Mouse (Mus musculus) MEL (cell line): ENCODE data around the gene Egf. TPM values are rescaled to one million over a fixed set of nuclear protein-coding genes. Genes with fewer than 3 reads are reported as not detected.

Source experiments
- DNase-seq: peaks from one replicate; pipeline ENCODE4 v3.0.0; 2011; ENCODE audit warnings: low read depth, low spot score
- H3K27ac ChIP-seq: 2 replicates; pipeline ENCODE4 v1.5.1; 2012; ENCODE audit warnings: low read depth, mild to moderate bottlenecking, control low read depth, low read length, moderate library complexity; ENCODE audit not compliant: control insufficient read depth
- H3K27me3 ChIP-seq, 2 experiments: fragments of 150-350 bp in 1 of 2; sonication (generic) in 1 of 2; 2 replicates each; pipeline ENCODE4 v1.6.1; 2012; ENCODE audit warnings: low read length in 2 of 2, mild to moderate bottlenecking in 2 of 2, improper control_type of control experiment in 1 of 2, moderate library complexity in 1 of 2; ENCODE audit not compliant: insufficient read depth in 2 of 2, control insufficient read depth in 1 of 2
- H3K36me3 ChIP-seq, 2 experiments: 2 replicates each; pipeline ENCODE4 v1.6.1; 2012 to 2014; ENCODE audit warnings: low read length in 2 of 2, improper control_type of control experiment in 1 of 2, inconsistent platforms in 1 of 2, mild to moderate bottlenecking in 1 of 2; ENCODE audit not compliant: insufficient read depth in 2 of 2, control insufficient read depth in 1 of 2
- H3K4me1 ChIP-seq, 2 experiments: fragments of 150-350 bp in 1 of 2; sonication (generic) in 1 of 2; 2 replicates each; pipeline ENCODE4 v1.6.1; 2012; ENCODE audit warnings: low read length in 2 of 2, improper control_type of control experiment in 1 of 2, mild to moderate bottlenecking in 1 of 2; ENCODE audit not compliant: insufficient read depth in 2 of 2, control insufficient read depth in 1 of 2
- H3K4me3 ChIP-seq, 2 experiments: fragments of 150-350 bp in 1 of 2; sonication (generic) in 1 of 2; 2 replicates each; pipeline ENCODE4 v1.5.1; 2012; ENCODE audit warnings: low read depth in 2 of 2, low read length in 2 of 2, mild to moderate bottlenecking in 2 of 2, moderate library complexity in 2 of 2, control low read depth in 1 of 2, improper control_type of control experiment in 1 of 2; ENCODE audit not compliant: control insufficient read depth in 1 of 2, insufficient read depth in 1 of 2
- H3K79me2 ChIP-seq: 2 replicates; pipeline ENCODE4 v1.6.1; 2012; ENCODE audit warnings: mild to moderate bottlenecking, low read length, moderate library complexity; ENCODE audit not compliant: control insufficient read depth, poor library complexity, insufficient read depth
- H3K9ac ChIP-seq: 2 replicates; pipeline ENCODE4 v1.6.1; 2012; ENCODE audit warnings: low read depth, mild to moderate bottlenecking, control low read depth, low read length, moderate library complexity; ENCODE audit not compliant: control insufficient read depth, poor library complexity, severe bottlenecking
- H3K9me3 ChIP-seq: fragments of 150-350 bp; sonication (generic); replicated peaks from 2 replicates; pipeline ENCODE4 v1.6.1; 2012; ENCODE audit warnings: mild to moderate bottlenecking, low read length, improper control_type of control experiment, moderate library complexity; ENCODE audit not compliant: insufficient read depth
- BHLHE40 ChIP-seq: IDR thresholded peaks from 2 replicates; pipeline ENCODE4 v1.6.1; 2012; ENCODE audit warnings: low read depth, mild to moderate bottlenecking, inconsistent platforms, low read length, improper control_type of control experiment, borderline replicate concordance
- CHD1 ChIP-seq: IDR thresholded peaks from 2 replicates; pipeline ENCODE4 v1.6.1; 2012; ENCODE audit warnings: low read depth, mild to moderate bottlenecking, inconsistent platforms, low read length, improper control_type of control experiment
- CTCF ChIP-seq, 3 experiments: IDR thresholded peaks in 2 of 3; conservative IDR thresholded peaks in 1 of 3; 2 replicates each; pipeline ENCODE4 v1.5.1; 2011 to 2012; ENCODE audit warnings: low read length in 3 of 3, low read depth in 2 of 3, mild to moderate bottlenecking in 2 of 3, improper control_type of control experiment in 1 of 3, inconsistent platforms in 1 of 3, mixed read lengths in 1 of 3, moderate library complexity in 1 of 3; ENCODE audit not compliant: control insufficient read depth in 1 of 3, insufficient read depth in 1 of 3, poor library complexity in 1 of 3, severe bottlenecking in 1 of 3
- E2F4 ChIP-seq: IDR thresholded peaks from 2 replicates; pipeline ENCODE4 v1.6.1; 2011; ENCODE audit warnings: low read depth, low read length, improper control_type of control experiment, borderline replicate concordance
- ELF1 ChIP-seq: IDR thresholded peaks from 2 replicates; pipeline ENCODE4 v1.6.1; 2014; ENCODE audit warnings: low read depth, mild to moderate bottlenecking, inconsistent platforms, low read length, improper control_type of control experiment, moderate library complexity
- ETS1 ChIP-seq: IDR thresholded peaks from 2 replicates; pipeline ENCODE4 v1.6.1; 2012; ENCODE audit warnings: low read depth, mild to moderate bottlenecking, inconsistent platforms, low read length, improper control_type of control experiment, moderate library complexity
- GATA1 ChIP-seq: IDR thresholded peaks from 2 replicates; pipeline ENCODE4 v1.6.1; 2011; ENCODE audit warnings: low read depth, low read length, improper control_type of control experiment
- JUND ChIP-seq: IDR thresholded peaks from 2 replicates; pipeline ENCODE4 v1.6.1; 2011; ENCODE audit warnings: low read depth, mild to moderate bottlenecking, improper control_type of control experiment, low read length
- KAT2A ChIP-seq: conservative IDR thresholded peaks from 2 replicates; pipeline ENCODE4 v1.6.1; 2012; ENCODE audit warnings: low read depth, low read length, improper control_type of control experiment, inconsistent platforms
- MAX ChIP-seq: IDR thresholded peaks from 2 replicates; pipeline ENCODE4 v1.6.1; 2011; ENCODE audit warnings: low read length, improper control_type of control experiment
- MEF2A ChIP-seq: IDR thresholded peaks from 2 replicates; pipeline ENCODE4 v1.6.1; 2014; ENCODE audit warnings: low read depth, mild to moderate bottlenecking, inconsistent platforms, low read length, improper control_type of control experiment; ENCODE audit not compliant: poor library complexity, insufficient replicate concordance, severe bottlenecking; ENCODE audit errors: extremely low read depth
- MYB ChIP-seq: IDR thresholded peaks from 2 replicates; pipeline ENCODE4 v1.6.1; 2011; ENCODE audit warnings: mild to moderate bottlenecking, low read depth, low read length, improper control_type of control experiment
- MYC ChIP-seq: IDR thresholded peaks from 2 replicates; pipeline ENCODE4 v1.6.1; 2011; ENCODE audit warnings: low read depth, mild to moderate bottlenecking, low read length, improper control_type of control experiment, moderate library complexity
- NELFE ChIP-seq: IDR thresholded peaks from 2 replicates; pipeline ENCODE4 v1.6.1; 2011; ENCODE audit warnings: low read depth, low read length, improper control_type of control experiment
- RAD21 ChIP-seq: IDR thresholded peaks from 2 replicates; pipeline ENCODE4 v1.6.1; 2011; ENCODE audit warnings: mild to moderate bottlenecking, low read depth, low read length, improper control_type of control experiment
- RCOR1 ChIP-seq: IDR thresholded peaks from 2 replicates; pipeline ENCODE4 v1.6.1; 2012; ENCODE audit warnings: low read depth, mild to moderate bottlenecking, inconsistent platforms, low read length, improper control_type of control experiment
- SIN3A ChIP-seq: IDR thresholded peaks from 2 replicates; pipeline ENCODE4 v1.6.1; 2012; ENCODE audit warnings: low read length, improper control_type of control experiment, inconsistent platforms
- SMC3 ChIP-seq: IDR thresholded peaks from 2 replicates; pipeline ENCODE4 v1.6.1; 2011; ENCODE audit warnings: low read depth, low read length, improper control_type of control experiment
- TAL1 ChIP-seq: IDR thresholded peaks from 2 replicates; pipeline ENCODE4 v1.6.1; 2012; ENCODE audit warnings: mild to moderate bottlenecking, inconsistent platforms, low read length, moderate library complexity, mixed read lengths
- TBP ChIP-seq: IDR thresholded peaks from 2 replicates; pipeline ENCODE4 v1.8.0; 2011; ENCODE audit warnings: low read depth, low read length, improper control_type of control experiment
- TCF12 ChIP-seq: IDR thresholded peaks from 2 replicates; pipeline ENCODE4 v1.6.1; 2014; ENCODE audit warnings: low read depth, mild to moderate bottlenecking, inconsistent platforms, low read length, improper control_type of control experiment, moderate library complexity
- UBTF ChIP-seq: IDR thresholded peaks from 2 replicates; pipeline ENCODE4 v1.6.1; 2012; ENCODE audit warnings: low read depth, mild to moderate bottlenecking, inconsistent platforms, low read length, improper control_type of control experiment, moderate library complexity, borderline replicate concordance; ENCODE audit not compliant: insufficient read depth
- USF1 ChIP-seq: IDR thresholded peaks from 2 replicates; pipeline ENCODE4 v1.6.1; 2014; ENCODE audit warnings: low read depth, mild to moderate bottlenecking, inconsistent platforms, low read length, improper control_type of control experiment, moderate library complexity
- ZC3H11A ChIP-seq: IDR thresholded peaks from 2 replicates; pipeline ENCODE4 v1.6.1; 2012; ENCODE audit warnings: low read depth, mild to moderate bottlenecking, inconsistent platforms, low read length, improper control_type of control experiment
- ZMIZ1 ChIP-seq: IDR thresholded peaks from 2 replicates; pipeline ENCODE4 v1.6.1; 2012; ENCODE audit warnings: low read depth, mild to moderate bottlenecking, inconsistent platforms, low read length, improper control_type of control experiment, moderate library complexity
- polyA plus RNA-seq, 2 experiments: library from polyadenylated mRNA; stranded (reverse) in 1 of 2; unstranded in 1 of 2; fragments of >175 nt in 1 of 2; fragments of >200 nt in 1 of 2; gene quantifications; 2 replicates each; pipeline versions ENCODE4 v1.2.1 to v1.2.4; 2012; ENCODE audit warnings: low replicate concordance in 2 of 2, low read depth in 1 of 2; ENCODE audit not compliant: insufficient read length in 2 of 2, insufficient read depth in 1 of 2, missing spikeins in 1 of 2
- total RNA-seq: library from RNA; depleted of rRNA; stranded (reverse); fragments of 300-350 nt; gene quantifications from 2 replicates; pipeline ENCODE4 v1.2.3, GENCODE M21; 2012

The Egf gene
- total and polyA plus RNA-seq, 3 experiments = 1.5 to 3.1 TPM; not detected in 1

DNA sequence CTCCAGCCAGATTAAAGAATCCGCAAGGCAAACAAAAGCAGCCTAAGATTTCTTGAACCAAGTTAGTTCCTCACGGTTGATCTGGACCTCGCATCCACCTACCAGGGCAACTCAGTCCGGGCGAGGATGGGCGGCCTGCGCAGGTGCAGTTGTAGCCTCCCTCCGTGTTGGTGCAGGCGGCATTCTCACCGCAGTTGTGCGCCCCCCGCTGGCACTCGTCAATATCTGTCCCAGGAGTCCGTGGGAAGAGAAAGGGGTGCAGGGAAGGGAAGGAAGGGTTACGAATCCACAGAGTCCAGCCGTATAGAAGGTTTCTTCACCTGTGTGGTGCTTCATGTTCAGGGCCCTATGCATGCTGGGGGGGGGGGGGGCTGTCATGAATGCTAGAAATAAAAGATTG, 62.3 kb downstream of the Egf start:
- Histone ChIP-seq H3K79me2 (no peaks in the 10 kb centered on the region), H3K27me3 (no peaks in the 10 kb centered on the region), H3K9ac (no peak overlapping the region), H3K36me3 (no peaks in the 10 kb centered on the region), H3K27ac (no peak overlapping the region), H3K4me3 (no peak overlapping the region), H3K4me1 (no peaks in the 10 kb centered on the region), H3K9me3 (no peaks in the 10 kb centered on the region)
- DNase-seq = no peak
- TF ChIP-seq CTCF (IDR thresholded peaks at IDR 0.05 in 2 of 3, conservative IDR thresholded peaks at IDR 0.05 in 1 of 3; ENCODE audit: control insufficient read depth in 1 of 3, insufficient read depth in 1 of 3, low read depth in 2 of 3, low read length in 3 of 3, poor library complexity in 1 of 3, severe bottlenecking in 1 of 3) (peak in 2 of 3 experiments; percentile 20 to 47; a peak in 3 of 6 replicates), SIN3A (no peak)

DNA sequence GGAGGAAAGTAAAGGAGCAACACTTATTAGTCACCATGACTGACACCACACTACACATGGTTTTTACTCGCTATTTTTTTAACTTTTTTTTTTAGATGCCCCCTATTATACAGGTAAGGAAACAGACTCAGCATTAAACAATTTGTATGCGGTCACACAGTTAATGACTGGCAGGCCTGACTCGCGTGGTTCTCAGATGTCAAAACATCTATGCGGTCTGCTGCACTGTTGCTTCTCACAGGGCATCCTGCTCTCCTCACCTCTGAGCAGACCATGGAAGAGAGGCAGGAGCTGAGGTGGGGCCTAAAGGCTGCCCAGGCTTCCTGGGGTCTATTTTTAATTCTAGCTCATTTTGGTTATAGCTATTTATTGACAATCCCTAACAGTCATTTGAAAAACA, 67.7 kb downstream of the Egf start:
- Histone ChIP-seq H3K27me3 (no peaks in the 10 kb centered on the region), H3K9me3 (no peaks in the 10 kb centered on the region), H3K36me3 (peaks cover 0 to 5% of the 10 kb centered on the region in 2 experiments; a peak in 2 of 4 replicates), H3K4me1 (peaks cover 3 to 8% of the 10 kb centered on the region in 2 experiments; a peak in 1 of 4 replicates), H3K27ac (no peak overlapping the region), H3K9ac (no peak overlapping the region), H3K4me3 (no peak overlapping the region), H3K79me2 (no peaks in the 10 kb centered on the region)
- DNase-seq = no peak
- TF ChIP-seq BHLHE40 = no peak
- TF ChIP-seq MEF2A = no peak
- no peak for TF ChIP-seq KAT2A
- no peak for TF ChIP-seq RAD21
- TF ChIP-seq MAX = no peak
- no peak for TF ChIP-seq SMC3
- no peak for TF ChIP-seq ETS1
- no peak for TF ChIP-seq MYB
- no peak for TF ChIP-seq ZMIZ1
- no peak for TF ChIP-seq UBTF
- no peak for TF ChIP-seq GATA1
- TF ChIP-seq TCF12 = no peak

DNA sequence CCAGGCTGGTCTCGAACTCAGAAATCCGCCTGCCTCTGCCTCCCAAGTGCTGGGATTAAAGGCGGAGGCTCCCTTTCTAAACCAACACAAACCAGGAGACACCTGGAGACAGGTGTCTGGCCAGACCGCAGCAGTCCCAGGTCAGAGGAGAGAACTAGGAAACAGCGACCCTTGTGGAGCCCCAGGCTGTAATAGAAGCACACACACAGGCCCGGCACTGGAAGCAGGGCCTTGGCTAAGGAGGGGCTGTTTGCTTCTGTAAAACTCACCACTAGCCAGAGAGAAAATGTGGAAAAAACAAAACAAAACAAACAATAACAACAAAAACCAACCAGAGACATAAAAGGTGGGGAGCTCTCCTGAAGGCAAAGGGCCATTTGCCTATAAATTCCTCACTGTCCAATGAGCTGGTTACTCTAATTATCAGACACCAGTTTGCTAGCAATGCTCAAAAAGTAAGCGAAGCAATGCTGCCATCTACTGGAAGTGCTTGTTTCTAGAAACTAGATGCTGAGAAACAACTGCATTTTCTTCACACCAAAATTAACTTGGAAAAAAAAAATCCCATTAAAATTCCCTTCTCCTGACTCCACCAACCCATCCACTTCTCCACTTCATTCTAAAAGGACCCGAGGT, 68.3 kb downstream of the Egf start:
- peaks cover 3 to 14% of the 10 kb centered on the region in 2 experiments; a peak in 3 of 4 replicates for H3K4me1 ChIP-seq
- H3K27me3 ChIP-seq = no peaks in the 10 kb centered on the region
- no peak overlapping the region for H3K27ac ChIP-seq
- H3K36me3 ChIP-seq = peaks cover 0 to 9% of the 10 kb centered on the region in 2 experiments; a peak in 2 of 4 replicates
- no peak overlapping the region for H3K4me3 ChIP-seq
- H3K9me3 ChIP-seq = no peaks in the 10 kb centered on the region
- DNase-seq = peak; percentile 79
- no peak overlapping the region for H3K9ac ChIP-seq
- no peaks in the 10 kb centered on the region for H3K79me2 ChIP-seq
- no peak for TF ChIP-seq E2F4
- TF ChIP-seq ELF1 = no peak
- no peak for TF ChIP-seq MYC
- TF ChIP-seq TBP = no peak
- no peak for TF ChIP-seq NELFE
- no peak for TF ChIP-seq TAL1
- TF ChIP-seq ZC3H11A = peak; percentile 96
- no peak for TF ChIP-seq CHD1
- no peak for TF ChIP-seq USF1
- peak; percentile 29 to 86 (median 64); a peak in 5 of 6 replicates for TF ChIP-seq CTCF (IDR thresholded peaks at IDR 0.05 in 2 of 3, conservative IDR thresholded peaks at IDR 0.05 in 1 of 3; ENCODE audit: control insufficient read depth in 1 of 3, insufficient read depth in 1 of 3, low read depth in 2 of 3, low read length in 3 of 3, poor library complexity in 1 of 3, severe bottlenecking in 1 of 3)
- TF ChIP-seq RCOR1 = no peak
- TF ChIP-seq RAD21 = peak; percentile 93
- no peak for TF ChIP-seq KAT2A
- no peak for TF ChIP-seq ETS1
- TF ChIP-seq SMC3 = peak; percentile 94
- no peak for TF ChIP-seq JUND
